Mouse (Mus musculus) T-helper 2 cell (primary cell): Measurements from ENCODE around the gene Olfr1346.
"Not testable (repeated sequence)": the region's sequence is repeated elsewhere in the genome, so short reads cannot be mapped to it uniquely, and the experiment has no call there.

ENCODE experiments used
- in situ Hi-C: fragments of 300-600 bp; cut with MboI, MseI; formaldehyde crosslinking; loops from one replicate; pipeline ENCODE4 v1.15.1; 2025; ENCODE audit warnings: high pct_unique_total_duplicates

Olfr1346 gene

GRCm38 (mm10) chr7:6466951-6467350, at the start of gene Olfr1346:
TSS of gene Olfr1346 (plus strand) at chr7:6467101.
- in situ Hi-C loops, result no loop called here

- in situ Hi-C loops, result no loop called here
These were observed 47.0 kb upstream of the Olfr1346 start for GRCm38 (mm10) chr7:6419894-6420293.

- in situ Hi-C loops, result no loop called here
These were observed 37.5 kb upstream of the Olfr1346 start for GRCm38 (mm10) chr7:6429381-6429780.

GRCm38 (mm10) chr7:6430342-6430741, 36.6 kb upstream of the Olfr1346 start:
- in situ Hi-C loops, result loop anchor here (5.0 kb wide), 2 partner anchors 73 to 507 kb away; no protein-coding TSS in a partner anchor

GRCm38 (mm10) chr7:6438388-6438787, 28.5 kb upstream of the Olfr1346 start, which contains the start of gene Olfr1344:
TSS of gene Olfr1344 (plus strand) at chr7:6438688.
- in situ Hi-C loops, result no loop called here

GRCm38 (mm10) chr7:6441173-6441572, 25.7 kb upstream of the Olfr1346 start:
- in situ Hi-C loops, result no loop called here

- in situ Hi-C loops, result no loop called here
These were observed 19.1 kb upstream of the Olfr1346 start for GRCm38 (mm10) chr7:6447771-6448170.

- in situ Hi-C loops, result no loop called here
These were observed 11.0 kb upstream of the Olfr1346 start, which contains the start of gene Olfr1336 for GRCm38 (mm10) chr7:6455868-6456267. TSS of gene Olfr1336 (plus strand) at chr7:6456168.

GRCm38 (mm10) chr7:6456399-6456798, 10.5 kb upstream of the Olfr1346 start:
- in situ Hi-C loops, result no loop called here

- in situ Hi-C loops, result not testable (repeated sequence)
These were observed 10.7 kb downstream of the Olfr1346 start for GRCm38 (mm10) chr7:6477633-6478032.

GRCm38 (mm10) chr7:6486841-6487240, 19.9 kb downstream of the Olfr1346 start, which contains the start of gene Olfr5:
TSS of gene Olfr5 (minus strand) at chr7:6486941.
- in situ Hi-C loops, result no loop called here

- in situ Hi-C loops, result no loop called here
These were observed 32.8 kb downstream of the Olfr1346 start, which contains the start of gene Olfr1347 for GRCm38 (mm10) chr7:6499655-6500054. TSS of gene Olfr1347 (minus strand) at chr7:6499755.

GRCm38 (mm10) chr7:6508648-6509047, 41.7 kb downstream of the Olfr1346 start, which contains the start of gene Olfr1348:
TSS of gene Olfr1348 (minus strand) at chr7:6508748.
- in situ Hi-C loops, result no loop called here

GRCm38 (mm10) chr7:6521666-6522065, 54.8 kb downstream of the Olfr1346 start:
- in situ Hi-C loops, result no loop called here

GRCm38 (mm10) chr7:6522850-6523249, 55.9 kb downstream of the Olfr1346 start, which contains the start of gene Olfr1349:
TSS of gene Olfr1349 (minus strand) at chr7:6522950.
- in situ Hi-C loops, result no loop called here

- in situ Hi-C loops, result loop anchor here (5.0 kb wide), 1 partner anchor 168 kb away; no protein-coding TSS in a partner anchor
These were observed 58.1 kb downstream of the Olfr1346 start for GRCm38 (mm10) chr7:6525001-6525400.

- in situ Hi-C loops, result loop anchor here (5.0 kb wide), 1 partner anchor 169 kb away; no protein-coding TSS in a partner anchor
These were observed 59.2 kb downstream of the Olfr1346 start for GRCm38 (mm10) chr7:6526141-6526540.
